Mouse (Mus musculus) cerebellum, adult 8-10 months (tissue): ENCODE measurements at regions not wholly inside any gene's neighbourhood (a gene's known extent, or its start where the extent isn't known, plus 50 kb on each side); places are given as distances from the start of the nearest gene placed in this dataset.

Experiments used
- DNase-seq: peaks from one replicate; pipeline ENCODE4 v3.0.0; 2022

- no peak for DNase-seq
Observed at GRCm38 (mm10) chr6:127207308-127207707, 55.3 kb upstream of the Ccnd2 start.

GRCm38 (mm10) chr6:127213355-127213754 lies 61.4 kb upstream of the Ccnd2 start:
- no peak for DNase-seq

- DNase-seq, result no peak
Observed at GRCm38 (mm10) chr6:127215915-127216314, 63.9 kb upstream of the Ccnd2 start.

GRCm38 (mm10) chr6:127218634-127219445 lies 66.8 kb upstream of the Ccnd2 start:
- DNase-seq, result no peak

- no peak for DNase-seq
Observed at GRCm38 (mm10) chr6:127219446-127219802, 67.4 kb upstream of the Ccnd2 start.

- DNase-seq, result no peak
Observed at GRCm38 (mm10) chr6:127226242-127226983, 74.4 kb upstream of the Ccnd2 start.

- DNase-seq, result no peak
Observed at GRCm38 (mm10) chr6:127236510-127237109, 84.6 kb upstream of the Ccnd2 start.

GRCm38 (mm10) chr6:127237168-127237567 lies 85.2 kb upstream of the Ccnd2 start:
- no peak for DNase-seq

- no peak for DNase-seq
Observed at GRCm38 (mm10) chr6:127239529-127240471, 87.8 kb upstream of the Ccnd2 start.

- no peak for DNase-seq
Observed at GRCm38 (mm10) chr6:127240472-127241375, 88.7 kb upstream of the Ccnd2 start.

- no peak for DNase-seq
Observed at GRCm38 (mm10) chr6:127241693-127242425, 89.9 kb upstream of the Ccnd2 start.

- no peak for DNase-seq
Observed at GRCm38 (mm10) chr6:127243032-127243431, 91.0 kb upstream of the Ccnd2 start.

- DNase-seq, result no peak
Observed at GRCm38 (mm10) chr6:127245814-127246440, 93.9 kb upstream of the Ccnd2 start.

- DNase-seq, result no peak
Observed at GRCm38 (mm10) chr6:127246730-127247129, 94.7 kb upstream of the Ccnd2 start.

- DNase-seq, result no peak
Observed at GRCm38 (mm10) chr6:127247343-127247742, 95.3 kb upstream of the Ccnd2 start.

- no peak for DNase-seq
Observed at GRCm38 (mm10) chr6:127250181-127250873, 98.3 kb upstream of the Ccnd2 start.

- no peak for DNase-seq
Observed at GRCm38 (mm10) chr6:127250874-127251670, 99.1 kb upstream of the Ccnd2 start.

- no peak for DNase-seq
Observed at GRCm38 (mm10) chr6:127251671-127251985, 99.6 kb upstream of the Ccnd2 start.
